Mouse (Mus musculus) forebrain, postnatal 0 days (tissue): ENCODE measurements at regions not wholly inside any gene's neighbourhood (a gene's known extent, or its start where the extent isn't known, plus 50 kb on each side); places are given as distances from the start of the nearest gene placed in this dataset.

Experiments used
- ATAC-seq: fragments of 200-750 bp; cut with Nextera tagmentation; 2 replicates; pipeline ENCODE4 v1.8.0; 2017; ENCODE audit warnings: mild to moderate bottlenecking, moderate library complexity
- DNase-seq: peaks from one replicate; pipeline ENCODE4 v3.0.0-alpha.2; 2015
- H3K27ac ChIP-seq: fragments of 300-500 bp; sonication (generic); 2 replicates; pipeline ENCODE4 v1.5.1; 2014; ENCODE audit warnings: low read depth, mild to moderate bottlenecking, antibody characterized with exemption, low read length, moderate library complexity, mixed read lengths
- H3K27me3 ChIP-seq: fragments of 300-500 bp; sonication (generic); 2 replicates; pipeline ENCODE4 v1.6.1; 2014; ENCODE audit warnings: mild to moderate bottlenecking, low read length, mixed read lengths; ENCODE audit not compliant: insufficient read depth
- H3K36me3 ChIP-seq: fragments of 300-500 bp; sonication (generic); 2 replicates; pipeline ENCODE4 v1.6.1; 2014; ENCODE audit warnings: mild to moderate bottlenecking, moderate library complexity; ENCODE audit not compliant: insufficient read depth
- H3K4me1 ChIP-seq: fragments of 300-500 bp; sonication (generic); 2 replicates; pipeline ENCODE4 v1.6.1; 2014; ENCODE audit warnings: antibody characterized with exemption; ENCODE audit not compliant: insufficient read depth
- H3K4me2 ChIP-seq: fragments of 300-500 bp; sonication (generic); 2 replicates; pipeline ENCODE4 v1.6.1; 2014; ENCODE audit warnings: low read depth, mild to moderate bottlenecking, moderate library complexity
- H3K4me3 ChIP-seq: fragments of 300-500 bp; sonication (generic); 2 replicates; pipeline ENCODE4 v1.5.1; 2014; ENCODE audit warnings: low read depth, low read length, mixed read lengths
- H3K9ac ChIP-seq: fragments of 300-500 bp; sonication (generic); 2 replicates; pipeline ENCODE4 v1.6.1; 2014; ENCODE audit warnings: mild to moderate bottlenecking
- H3K9me3 ChIP-seq: fragments of 300-500 bp; sonication (generic); 2 replicates; pipeline ENCODE4 v1.6.1; 2016; ENCODE audit warnings: low read length
- CTCF ChIP-seq: sonication (generic); IDR thresholded peaks from 2 replicates; pipeline ENCODE4 v1.5.1; 2016; ENCODE audit warnings: antibody characterized with exemption, control low read depth, low read depth
- WGBS: fragments of 180-500 bp; shearing (Covaris S2); extraction: QIAGEN DNeasy Blood & Tissue Kit; methylation state at CpG from one replicate; pipeline ENCODE4 v1.1.7; 2014; 5-methylcytosine and 5-hydroxymethylcytosine counted together

GRCm38 (mm10) chr6:15501063-15501462 lies 219.4 kb upstream of the Mdfic start:
- Histone ChIP-seq H3K27me3 (no peaks in the 10 kb centered on the region), H3K4me1 (no peaks in the 10 kb centered on the region), H3K4me3 (no peak overlapping the region), H3K9me3 (no peaks in the 10 kb centered on the region), H3K4me2 (no peak overlapping the region), H3K27ac (no peak overlapping the region), H3K9ac (no peak overlapping the region), H3K36me3 (no peaks in the 10 kb centered on the region)
- WGBS, result 50% methylated on average over 4 of the region's 4 CpGs
- DNase-seq (no peak), ATAC-seq (no peak)
- no peak for TF ChIP-seq CTCF

- H3K9ac ChIP-seq, result no peak overlapping the region
- DNase-seq (no peak), ATAC-seq (no peak)
- no peak overlapping the region for H3K4me3 ChIP-seq
- 75% methylated on average over 2 of the region's 2 CpGs for WGBS
- no peak for TF ChIP-seq CTCF
- H3K27me3 ChIP-seq, result no peaks in the 10 kb centered on the region
- H3K4me2 ChIP-seq, result no peak overlapping the region
- H3K9me3 ChIP-seq, result no peaks in the 10 kb centered on the region
- H3K27ac ChIP-seq, result no peak overlapping the region
- no peaks in the 10 kb centered on the region for H3K4me1 ChIP-seq
- no peaks in the 10 kb centered on the region for H3K36me3 ChIP-seq
Measured at GRCm38 (mm10) chr6:15509314-15509713, 211.1 kb upstream of the Mdfic start.

GRCm38 (mm10) chr6:15537279-15537678 lies 183.2 kb upstream of the Mdfic start:
- no peak overlapping the region for H3K4me3 ChIP-seq
- no peak for TF ChIP-seq CTCF
- WGBS, result 70% methylated on average over 2 of the region's 2 CpGs
- no peaks in the 10 kb centered on the region for H3K27me3 ChIP-seq
- no peaks in the 10 kb centered on the region for H3K36me3 ChIP-seq
- no peaks in the 10 kb centered on the region for H3K9me3 ChIP-seq
- no peak overlapping the region for H3K27ac ChIP-seq
- DNase-seq, result no peak
- no peaks in the 10 kb centered on the region for H3K4me1 ChIP-seq
- ATAC-seq, result no peak
- no peak overlapping the region for H3K9ac ChIP-seq
- H3K4me2 ChIP-seq, result no peak overlapping the region

DNA sequence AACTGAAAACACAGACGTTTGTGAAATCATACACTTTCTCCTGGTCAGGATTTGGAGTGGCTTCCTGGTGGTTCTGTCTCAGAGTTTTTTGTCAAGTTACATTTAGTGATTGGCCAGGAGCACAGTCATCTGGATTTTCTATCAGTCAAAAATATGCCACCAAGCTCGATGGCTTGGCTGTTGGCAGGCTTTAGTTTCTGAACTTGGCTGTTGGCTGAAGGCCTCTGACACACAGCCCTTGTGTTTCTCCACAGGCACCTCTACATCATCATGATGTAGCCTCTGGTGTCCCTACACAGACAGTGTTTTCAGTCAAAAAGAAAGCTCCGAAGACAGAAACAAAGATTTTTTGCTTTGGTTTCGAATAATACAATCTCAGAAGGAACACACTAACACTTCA lies 178.5 kb upstream of the Mdfic start:
- Histone ChIP-seq H3K27me3 (no peaks in the 10 kb centered on the region), H3K4me2 (no peak overlapping the region), H3K4me3 (no peak overlapping the region), H3K36me3 (no peaks in the 10 kb centered on the region), H3K9ac (no peak overlapping the region), H3K27ac (no peak overlapping the region), H3K9me3 (no peaks in the 10 kb centered on the region), H3K4me1 (no peaks in the 10 kb centered on the region)
- no peak for ATAC-seq
- DNase-seq, result no peak
- 76% methylated on average over 4 of the region's 4 CpGs for WGBS
- TF ChIP-seq CTCF, result no peak

DNA sequence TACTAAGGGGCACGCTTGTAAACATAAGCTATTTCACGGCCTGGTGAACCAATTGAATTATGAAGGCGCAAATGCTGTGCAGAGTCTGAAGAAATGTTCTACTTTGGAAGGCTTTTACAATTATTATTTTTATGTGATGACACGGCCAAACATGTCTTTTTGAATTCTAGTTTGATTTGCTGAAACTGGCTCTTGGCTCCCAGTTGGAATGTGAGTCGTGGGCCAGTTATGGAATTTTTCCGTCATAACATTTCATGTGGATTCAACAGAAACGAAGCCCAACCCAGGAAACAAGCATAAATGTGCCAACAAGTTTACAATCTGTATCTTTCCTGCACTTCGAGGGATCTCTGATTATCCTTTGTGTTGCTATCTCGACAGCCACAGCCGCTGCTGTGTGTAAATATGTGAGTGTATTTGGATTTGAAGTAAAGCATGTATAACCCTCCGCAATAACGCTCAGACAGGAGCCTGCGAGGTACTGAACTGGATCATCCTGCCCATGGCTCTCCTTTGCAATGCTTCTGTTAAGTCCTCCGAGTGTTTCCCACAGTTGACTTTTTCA lies 176.9 kb upstream of the Mdfic start:
- Histone ChIP-seq H3K4me3 (no peak overlapping the region), H3K9me3 (no peaks in the 10 kb centered on the region), H3K9ac (no peak overlapping the region), H3K4me2 (no peak overlapping the region), H3K27me3 (no peaks in the 10 kb centered on the region), H3K4me1 (no peaks in the 10 kb centered on the region), H3K36me3 (no peaks in the 10 kb centered on the region), H3K27ac (no peak overlapping the region)
- ATAC-seq (no peak), DNase-seq (peak; percentile 2)
- TF ChIP-seq CTCF, result no peak
- 77% methylated on average over 14 of the region's 14 CpGs for WGBS

GRCm38 (mm10) chr6:15548833-15549232 lies 171.6 kb upstream of the Mdfic start:
- no peak overlapping the region for H3K4me2 ChIP-seq
- no peak overlapping the region for H3K27ac ChIP-seq
- no peak overlapping the region for H3K4me3 ChIP-seq
- WGBS, result 85% methylated on average over 2 of the region's 2 CpGs
- no peaks in the 10 kb centered on the region for H3K4me1 ChIP-seq
- DNase-seq, result no peak
- H3K9me3 ChIP-seq, result no peaks in the 10 kb centered on the region
- TF ChIP-seq CTCF, result no peak
- no peak for ATAC-seq
- no peaks in the 10 kb centered on the region for H3K27me3 ChIP-seq
- H3K9ac ChIP-seq, result no peak overlapping the region
- H3K36me3 ChIP-seq, result no peaks in the 10 kb centered on the region

DNA sequence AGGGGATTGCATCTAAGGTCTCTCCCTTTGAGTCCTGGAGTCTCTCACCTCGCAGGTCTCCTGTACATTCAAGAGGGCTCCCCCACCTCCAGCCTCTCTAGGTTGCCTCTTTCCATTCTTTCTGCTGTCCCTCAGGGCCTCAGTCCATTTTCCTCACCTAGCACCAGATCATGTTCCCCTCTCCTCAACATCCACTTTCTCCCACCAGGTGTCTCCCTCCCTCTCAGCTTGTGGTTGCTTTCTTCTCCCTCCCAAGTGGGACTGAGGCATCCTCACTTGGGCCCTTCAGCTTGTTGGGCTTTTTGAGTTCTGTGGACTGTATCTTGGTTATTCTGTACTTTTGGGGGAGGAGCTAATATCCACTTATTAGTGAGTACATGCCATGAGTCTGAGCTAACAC lies 127.7 kb upstream of the Mdfic start:
- H3K9ac ChIP-seq, result no peak overlapping the region
- no peaks in the 10 kb centered on the region for H3K9me3 ChIP-seq
- no peaks in the 10 kb centered on the region for H3K4me1 ChIP-seq
- WGBS, result 87% methylated on average over 1 of the region's 1 CpGs
- DNase-seq (no peak), ATAC-seq (no peak)
- no peaks in the 10 kb centered on the region for H3K36me3 ChIP-seq
- H3K27ac ChIP-seq, result no peak overlapping the region
- no peak overlapping the region for H3K4me2 ChIP-seq
- TF ChIP-seq CTCF, result no peak
- no peak overlapping the region for H3K4me3 ChIP-seq
- H3K27me3 ChIP-seq, result no peaks in the 10 kb centered on the region
